In genomic region chr14:73354700-73355099, GRCm38 (mm10) we compare ENCODE assay signal across 35 mouse cellular contexts.
"Had no signal": no experiment of that assay in that cellular context is flagged by ENCODE, and none has a peak within 500 bp of the region (broad histone marks: within the 10 kb centered on the region; RNA-seq: fewer than 3 reads in every experiment).

No protein-coding gene starts in this region.

- H3K27me3 ChIP-seq: heart, embryonic 12.5 days; heart, embryonic 13.5 days; heart, embryonic 15.5 days; hindbrain, embryonic 12.5 days; hindbrain, embryonic 13.5 days; hindbrain, embryonic 15.5 days; intestine, embryonic 15.5 days; kidney, embryonic 15.5 days had no signal

- H3K27ac ChIP-seq: heart, embryonic 10.5 days; heart, embryonic 13.5 days; heart, embryonic 15.5 days; hindbrain, embryonic 10.5 days; hindbrain, embryonic 12.5 days; hindbrain, embryonic 13.5 days; hindbrain, embryonic 14.5 days; hindbrain, embryonic 15.5 days; hindbrain, postnatal 0 days; intestine, embryonic 15.5 days; kidney, embryonic 15.5 days; kidney, postnatal 0 days; layer of hippocampus, adult 2 months; left cerebral cortex, adult 2 months had no signal

- H3K9ac ChIP-seq: heart, embryonic 12.5 days; heart, embryonic 13.5 days; heart, embryonic 15.5 days; hindbrain, embryonic 12.5 days; hindbrain, embryonic 13.5 days; hindbrain, embryonic 14.5 days; hindbrain, embryonic 15.5 days; intestine, embryonic 15.5 days; kidney, embryonic 15.5 days had no signal

- DNase-seq: heart, postnatal 10 days; heart, postnatal 36 days; heart, postnatal 4 days; kidney, adult 11 months; kidney, adult 18-20 months; kidney, adult 2 months; kidney, adult 8-10 months; kidney, adult 9 months; kidney, postnatal 10 days; kidney, postnatal 14 days; kidney, postnatal 25 days; kidney, postnatal 36 days; kidney, postnatal 4 days; layer of hippocampus, adult 9-11 months; layer of hippocampus, postnatal 36 days had no signal

- H3K4me3 ChIP-seq: heart, embryonic 10.5 days; heart, embryonic 12.5 days; heart, embryonic 13.5 days; heart, embryonic 15.5 days; hindbrain, embryonic 10.5 days; hindbrain, embryonic 12.5 days; hindbrain, embryonic 13.5 days; hindbrain, embryonic 15.5 days; intestine, embryonic 15.5 days; kidney, embryonic 15.5 days; layer of hippocampus, adult 2 months; left cerebral cortex, adult 2 months had no signal

- ATAC-seq: hindbrain, embryonic 16.5 days; hindbrain, postnatal 0 days; inflammation-experienced regulatory T-cells, adult 6 months; intestine, embryonic 15.5 days; intestine, embryonic 16.5 days; intestine, postnatal 0 days had no signal

- H3K9me3 ChIP-seq: heart, embryonic 10.5 days; heart, embryonic 12.5 days; heart, embryonic 13.5 days; hindbrain, embryonic 10.5 days; hindbrain, embryonic 12.5 days; hindbrain, embryonic 13.5 days; hindbrain, embryonic 15.5 days; intestine, embryonic 15.5 days; kidney, embryonic 15.5 days had no signal

- H3K4me1 ChIP-seq: heart, embryonic 10.5 days; heart, embryonic 12.5 days; heart, embryonic 15.5 days; hindbrain, embryonic 10.5 days; hindbrain, embryonic 12.5 days; hindbrain, embryonic 13.5 days; hindbrain, embryonic 15.5 days; intestine, embryonic 15.5 days had no signal

- H3K4me2 ChIP-seq: heart, embryonic 11.5 days; heart, embryonic 12.5 days; heart, embryonic 13.5 days; heart, embryonic 15.5 days; hindbrain, embryonic 12.5 days; hindbrain, embryonic 13.5 days; hindbrain, embryonic 14.5 days; hindbrain, embryonic 15.5 days; intestine, embryonic 15.5 days; kidney, embryonic 15.5 days had no signal
